Mouse (Mus musculus) MEL (cell line): ENCODE data around the gene Ubxn10.

Source experiments
- BHLHE40 ChIP-seq: IDR thresholded peaks from 2 replicates; pipeline ENCODE4 v1.6.1; 2012; ENCODE audit warnings: low read depth, mild to moderate bottlenecking, inconsistent platforms, low read length, improper control_type of control experiment, borderline replicate concordance
- E2F4 ChIP-seq: IDR thresholded peaks from 2 replicates; pipeline ENCODE4 v1.6.1; 2011; ENCODE audit warnings: low read depth, low read length, improper control_type of control experiment, borderline replicate concordance
- GATA1 ChIP-seq: IDR thresholded peaks from 2 replicates; pipeline ENCODE4 v1.6.1; 2011; ENCODE audit warnings: low read depth, low read length, improper control_type of control experiment
- POLR2A ChIP-seq, 2 experiments: IDR thresholded peaks; 2 replicates each; pipeline ENCODE4 v1.6.1; 2011 to 2012; ENCODE audit warnings: low read length in 2 of 2, mild to moderate bottlenecking in 2 of 2, control low read depth in 1 of 2, improper control_type of control experiment in 1 of 2, low read depth in 1 of 2, moderate library complexity in 1 of 2; ENCODE audit not compliant: control insufficient read depth in 1 of 2, insufficient read depth in 1 of 2, poor library complexity in 1 of 2
- TCF12 ChIP-seq: IDR thresholded peaks from 2 replicates; pipeline ENCODE4 v1.6.1; 2014; ENCODE audit warnings: low read depth, mild to moderate bottlenecking, inconsistent platforms, low read length, improper control_type of control experiment, moderate library complexity

DNA sequence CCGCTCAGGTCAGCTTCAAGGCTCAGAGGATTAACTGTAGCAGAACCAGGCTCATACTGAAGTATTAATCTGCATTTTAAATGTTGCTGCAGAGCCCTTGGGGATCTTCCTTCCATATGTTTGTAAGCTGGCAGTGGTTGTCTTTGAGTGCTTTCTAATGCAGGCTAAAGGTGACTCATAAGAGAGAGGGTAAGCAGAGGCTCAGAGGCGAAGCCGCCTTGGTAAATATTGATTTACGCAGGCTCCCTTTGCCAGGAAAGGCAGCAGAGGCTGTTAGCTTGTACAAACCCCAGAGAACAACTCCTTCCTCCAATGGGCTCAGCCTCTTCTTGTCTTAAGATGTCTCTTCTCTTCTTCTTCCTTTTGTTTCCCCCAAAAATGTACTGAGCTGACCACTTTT lies 64.8 kb downstream of the Ubxn10 start:
- TF ChIP-seq BHLHE40 (no peak), GATA1 (no peak), E2F4 (no peak), POLR2A (IDR thresholded peaks at IDR 0.05; ENCODE audit: control insufficient read depth in 1 of 2, insufficient read depth in 1 of 2, low read depth in 1 of 2, low read length in 2 of 2, poor library complexity in 1 of 2) (no peak), TCF12 (no peak)
